Mouse (Mus musculus) ES-Bruce4 (cell line): ENCODE data around the gene Gosr1.

Experiments
- CTCF ChIP-seq: IDR thresholded peaks from one replicate; pipeline ENCODE4 v1.8.1; 2011; ENCODE audit warnings: low read depth, low read length
- POLR2A ChIP-seq: IDR thresholded peaks from one replicate; pipeline ENCODE4 v1.8.1; 2011; ENCODE audit warnings: low read length; ENCODE audit not compliant: insufficient read depth

GRCm38 (mm10) chr11:76723911-76724310 lies 39.5 kb downstream of the Gosr1 start:
- TF ChIP-seq POLR2A = no peak
- no peak for TF ChIP-seq CTCF
